Mouse (Mus musculus) midbrain, embryonic 11.5 days (tissue): Measurements from ENCODE around the gene Endou. TPM values are rescaled to one million over a fixed set of nuclear protein-coding genes. Genes with fewer than 3 reads are reported as not detected.

ENCODE experiments used
- ATAC-seq: fragments of 200-750 bp; cut with Nextera tagmentation; 2 replicates; pipeline ENCODE4 v1.8.0; 2017; ENCODE audit warnings: moderate TSS enrichment, moderate library complexity; ENCODE audit not compliant: low FRiP score
- DNase-seq: peaks from one replicate; pipeline ENCODE4 v3.0.0; 2015; ENCODE audit warnings: low spot score; ENCODE audit errors: missing footprints
- H3K27ac ChIP-seq: fragments of 300-500 bp; sonication (generic); 2 replicates; pipeline ENCODE4 v1.5.1; 2014; ENCODE audit warnings: low read depth, low read length
- H3K27me3 ChIP-seq: fragments of 300-500 bp; sonication (generic); 2 replicates; pipeline ENCODE4 v1.6.1; 2014; ENCODE audit warnings: mild to moderate bottlenecking, low read length, moderate library complexity, mixed read lengths; ENCODE audit not compliant: control insufficient read depth, insufficient read depth
- H3K36me3 ChIP-seq: fragments of 300-500 bp; sonication (generic); 2 replicates; pipeline ENCODE4 v1.6.1; 2014; ENCODE audit warnings: mild to moderate bottlenecking, low read length, moderate library complexity, mixed read lengths; ENCODE audit not compliant: control insufficient read depth, insufficient read depth
- H3K4me1 ChIP-seq: fragments of 300-500 bp; sonication (generic); 2 replicates; pipeline ENCODE4 v1.6.1; 2014; ENCODE audit warnings: low read length; ENCODE audit not compliant: control insufficient read depth, insufficient read depth
- H3K4me2 ChIP-seq: fragments of 300-500 bp; sonication (generic); 2 replicates; pipeline ENCODE4 v1.6.1; 2014; ENCODE audit warnings: mild to moderate bottlenecking, moderate library complexity
- H3K4me3 ChIP-seq: fragments of 300-500 bp; sonication (generic); 2 replicates; pipeline ENCODE4 v1.5.1; 2014; ENCODE audit warnings: low read depth, low read length
- H3K9ac ChIP-seq: fragments of 300-500 bp; sonication (generic); 2 replicates; pipeline ENCODE4 v1.6.1; 2014; ENCODE audit warnings: low read length
- H3K9me3 ChIP-seq: fragments of 300-500 bp; sonication (generic); 2 replicates; pipeline ENCODE4 v1.6.1; 2016; ENCODE audit warnings: low read length; ENCODE audit not compliant: control insufficient read depth
- WGBS: fragments of 180-500 bp; shearing (Covaris S2); extraction: QIAGEN DNeasy Blood & Tissue Kit; methylation state at CpG from one replicate; pipeline ENCODE4 v1.1.7; 2014; 5-methylcytosine and 5-hydroxymethylcytosine counted together
- polyA plus RNA-seq: library from polyadenylated mRNA; unstranded; fragments of >200 nt; fragmentation: Nextera tagmentation; extraction: Ambion mirVana; gene quantifications from 2 replicates; pipeline ENCODE4 v1.2.1, GENCODE M21; 2014

Endou gene
- polyA plus RNA-seq, 1 experiment from 2014 or later, result 0.18 TPM

DNA sequence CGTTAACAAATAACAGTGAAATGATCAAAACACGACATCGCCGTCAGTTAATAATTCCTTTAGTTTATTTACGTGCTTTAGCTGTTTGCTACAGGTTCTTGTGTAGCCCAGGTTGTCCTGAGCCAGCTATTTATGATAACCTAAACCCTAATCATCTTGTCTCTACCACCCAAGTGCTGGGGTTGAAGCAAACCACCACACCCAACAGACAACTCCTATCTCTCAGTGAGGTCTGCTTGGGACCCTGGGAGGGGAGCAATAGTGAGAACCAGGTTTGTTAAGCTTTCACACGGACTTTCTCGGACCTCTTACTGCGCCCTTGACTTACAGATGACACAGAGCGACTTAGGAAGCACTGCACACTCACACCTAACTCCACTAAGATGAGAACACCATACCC lies 47.0 kb downstream of the Endou start:
- 94% methylated on average over 9 of the region's 9 CpGs for WGBS
- Histone ChIP-seq H3K4me3 (no peak overlapping the region), H3K27ac (no peak overlapping the region), H3K4me2 (no peak overlapping the region), H3K9ac (no peak overlapping the region), H3K36me3 (peaks cover 16% of the 10 kb centered on the region), H3K9me3 (no peaks in the 10 kb centered on the region), H3K4me1 (no peaks in the 10 kb centered on the region), H3K27me3 (no peaks in the 10 kb centered on the region)
- no peak for DNase-seq
- no peak for ATAC-seq

DNA sequence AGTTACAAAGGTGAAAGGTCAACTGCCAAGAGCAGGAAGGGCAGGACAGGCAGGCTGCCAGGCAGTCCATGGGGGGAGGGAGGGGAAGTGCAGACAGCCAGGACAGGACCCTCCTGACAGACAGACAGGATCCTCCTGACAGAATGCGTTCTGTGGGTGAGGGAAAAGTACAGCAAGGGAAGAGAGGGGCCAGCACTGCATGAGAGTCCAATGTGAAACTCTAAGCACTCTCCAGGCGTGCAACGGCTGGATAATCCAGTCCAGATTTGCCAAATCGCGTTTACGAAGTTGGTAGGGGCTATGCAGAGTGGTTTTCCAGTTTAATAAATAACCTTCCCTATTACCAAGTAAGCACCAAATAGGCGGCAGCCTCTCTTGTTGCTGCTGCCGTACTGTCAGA lies 49.1 kb downstream of the Endou start:
- 93% methylated on average over 8 of the region's 8 CpGs for WGBS
- no peak overlapping the region for H3K9ac ChIP-seq
- ATAC-seq (no peak), DNase-seq (no peak)
- no peaks in the 10 kb centered on the region for H3K4me1 ChIP-seq
- no peaks in the 10 kb centered on the region for H3K27me3 ChIP-seq
- no peak overlapping the region for H3K27ac ChIP-seq
- H3K9me3 ChIP-seq, result no peaks in the 10 kb centered on the region
- H3K4me2 ChIP-seq, result no peak overlapping the region
- no peak overlapping the region for H3K4me3 ChIP-seq
- H3K36me3 ChIP-seq, result peaks cover 21% of the 10 kb centered on the region

DNA sequence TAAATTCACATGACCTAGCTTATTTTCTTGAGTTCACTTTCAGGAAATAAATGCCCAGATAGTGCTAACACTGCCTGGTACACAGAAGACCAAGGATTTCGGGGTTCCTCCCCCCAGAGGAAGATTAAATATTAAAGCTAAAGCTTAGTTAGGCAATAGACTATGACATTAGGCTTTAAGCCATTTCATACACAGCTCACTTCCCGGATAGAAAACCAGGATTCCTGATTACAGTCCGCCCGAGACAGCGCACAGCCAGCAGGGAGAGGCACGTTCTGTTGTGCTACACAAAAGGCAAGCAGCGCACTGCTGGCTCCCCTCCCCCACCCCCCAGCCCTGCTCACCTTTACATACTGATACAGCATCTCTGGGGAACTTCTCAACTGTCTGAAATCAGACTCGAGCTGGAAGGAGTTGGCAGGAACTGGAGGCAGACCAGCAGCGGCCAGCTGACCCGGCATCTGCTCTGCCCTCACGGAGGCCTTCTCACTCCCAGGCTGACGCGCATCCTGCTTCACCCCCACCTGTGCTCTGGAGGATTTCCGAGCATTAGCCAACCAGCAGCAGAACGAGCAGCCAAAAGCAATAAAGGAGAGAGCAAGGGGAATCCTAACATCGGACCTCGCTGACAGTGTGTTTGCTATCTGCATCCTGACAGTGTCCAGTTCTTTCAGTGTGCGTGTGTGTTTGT lies 51.0 kb downstream of the Endou start:
- Histone ChIP-seq H3K4me1 (no peaks in the 10 kb centered on the region), H3K36me3 (peaks cover 23% of the 10 kb centered on the region), H3K9me3 (no peaks in the 10 kb centered on the region), H3K27ac (no peak overlapping the region), H3K4me2 (no peak overlapping the region), H3K27me3 (no peaks in the 10 kb centered on the region), H3K4me3 (no peak overlapping the region), H3K9ac (no peak overlapping the region)
- no peak for ATAC-seq
- WGBS, result 84% methylated on average over 18 of the region's 18 CpGs
- DNase-seq, result no peak

DNA sequence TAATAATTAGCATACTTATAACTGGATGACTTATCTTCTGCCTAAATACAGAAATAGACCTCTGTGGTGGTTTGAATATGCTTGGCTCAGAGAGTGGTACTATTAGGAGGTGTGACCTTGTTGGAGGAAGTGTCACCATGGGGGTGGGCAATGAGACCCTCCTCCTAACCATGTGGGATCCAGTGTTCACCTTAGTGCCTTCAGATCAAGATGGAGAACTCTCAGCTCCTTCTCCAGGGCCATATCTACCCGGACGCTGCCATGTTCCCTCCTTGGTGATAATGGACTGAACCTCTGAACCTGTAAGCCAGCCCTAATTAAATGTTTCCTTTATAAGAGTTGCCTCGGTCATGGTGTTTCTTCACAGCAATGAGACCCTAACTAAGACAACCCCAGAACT lies 53.8 kb downstream of the Endou start:
- ATAC-seq, result no peak
- H3K9ac ChIP-seq, result no peak overlapping the region
- no peak overlapping the region for H3K4me3 ChIP-seq
- H3K4me2 ChIP-seq, result no peak overlapping the region
- WGBS, result 94% methylated on average over 3 of the region's 3 CpGs
- peaks cover 3% of the 10 kb centered on the region for H3K4me1 ChIP-seq
- H3K27ac ChIP-seq, result no peak overlapping the region
- H3K27me3 ChIP-seq, result no peaks in the 10 kb centered on the region
- no peaks in the 10 kb centered on the region for H3K9me3 ChIP-seq
- DNase-seq, result no peak
- peaks cover 18% of the 10 kb centered on the region; the same call in 1 of the 2 replicates for H3K36me3 ChIP-seq

DNA sequence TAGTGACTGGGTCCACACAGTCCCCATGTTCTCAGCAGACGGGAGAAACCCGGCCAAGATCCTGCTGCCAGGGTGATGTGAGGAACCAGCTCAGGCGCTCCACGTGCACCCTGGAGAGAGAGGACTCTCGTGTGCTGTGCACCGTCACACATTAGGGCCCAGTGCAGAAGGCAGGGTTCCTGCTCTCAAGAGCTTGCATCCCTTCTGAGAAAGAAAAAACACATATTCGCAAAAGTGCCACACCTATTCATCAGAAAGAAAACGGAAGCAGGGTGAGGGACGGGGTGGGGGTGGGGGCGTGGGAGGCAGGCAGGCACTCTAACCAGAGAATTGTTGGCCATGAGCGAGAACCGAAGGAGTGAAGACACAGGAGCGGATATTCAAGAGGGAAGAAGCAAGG lies 55.2 kb downstream of the Endou start:
- Histone ChIP-seq H3K4me3 (no peak overlapping the region), H3K9me3 (no peaks in the 10 kb centered on the region), H3K4me2 (no peak overlapping the region), H3K9ac (no peak overlapping the region), H3K27ac (no peak overlapping the region), H3K4me1 (peaks cover 7% of the 10 kb centered on the region), H3K27me3 (no peaks in the 10 kb centered on the region), H3K36me3 (peaks cover 18% of the 10 kb centered on the region; the same call in 1 of the 2 replicates)
- ATAC-seq (no peak), DNase-seq (no peak)
- 94% methylated on average over 13 of the region's 13 CpGs for WGBS

DNA sequence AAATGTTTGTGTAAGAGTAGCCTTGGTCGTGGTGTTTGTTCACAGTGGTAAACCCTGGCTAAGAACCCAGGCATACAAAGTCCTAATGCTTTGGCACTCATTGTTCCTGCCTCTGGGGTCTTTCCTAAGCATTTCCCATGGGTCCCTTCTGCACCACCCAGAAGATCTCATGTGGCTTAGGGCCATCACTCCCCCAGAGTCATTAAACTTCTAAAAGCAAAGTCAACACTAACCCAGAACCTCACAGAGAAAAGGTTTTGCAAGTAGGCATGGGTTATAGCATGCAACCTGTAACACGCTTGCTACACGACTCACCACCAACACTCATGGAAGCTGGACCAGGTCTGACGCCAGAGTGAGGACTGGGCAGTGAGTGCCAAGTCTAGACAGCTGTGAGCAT lies 56.7 kb downstream of the Endou start:
- 96% methylated on average over 4 of the region's 4 CpGs for WGBS
- H3K9ac ChIP-seq, result no peak overlapping the region
- ATAC-seq, result no peak
- no peak for DNase-seq
- H3K27ac ChIP-seq, result no peak overlapping the region
- no peak overlapping the region for H3K4me2 ChIP-seq
- no peaks in the 10 kb centered on the region for H3K27me3 ChIP-seq
- H3K36me3 ChIP-seq, result peaks cover 15% of the 10 kb centered on the region; the same call in 1 of the 2 replicates
- no peak overlapping the region for H3K4me3 ChIP-seq
- H3K9me3 ChIP-seq, result no peaks in the 10 kb centered on the region
- H3K4me1 ChIP-seq, result peaks cover 7% of the 10 kb centered on the region

DNA sequence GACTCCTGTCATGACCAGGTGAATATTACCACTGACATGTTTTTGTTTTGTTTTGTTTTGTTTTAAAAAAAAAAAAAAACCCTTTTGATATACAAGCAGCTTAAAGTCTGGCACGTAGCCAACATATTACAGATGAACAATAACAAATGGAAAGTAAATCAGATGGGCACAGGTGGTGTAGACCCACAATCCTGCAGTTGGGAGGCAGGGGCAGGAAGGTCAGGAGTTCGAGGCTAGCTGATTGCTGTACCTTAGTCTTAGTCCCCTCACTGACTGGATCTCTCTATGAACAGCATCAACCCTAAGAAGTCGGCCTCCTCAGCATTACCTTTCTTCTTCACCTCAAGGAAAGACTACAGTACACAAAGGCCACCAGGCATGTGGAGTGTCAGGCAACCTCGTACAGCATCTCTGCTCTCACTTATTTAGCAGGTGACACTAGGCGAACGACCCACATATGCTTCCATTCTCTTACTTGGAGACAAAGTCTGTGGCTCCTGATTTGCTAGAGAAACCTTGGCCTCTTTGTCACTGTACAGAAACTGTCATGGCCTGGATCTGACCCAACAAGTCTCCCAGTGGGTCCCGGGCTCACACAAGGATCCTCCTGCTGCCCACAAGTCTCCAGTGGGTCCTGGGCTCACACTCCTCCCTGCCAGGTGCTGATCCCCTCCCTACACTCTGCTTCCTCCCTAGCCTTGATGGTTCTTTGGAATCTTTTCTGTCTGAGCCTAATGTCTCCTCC lies 57.7 kb downstream of the Endou start:
- no peak for ATAC-seq
- Histone ChIP-seq H3K4me1 (peaks cover 7% of the 10 kb centered on the region), H3K36me3 (peaks cover 15% of the 10 kb centered on the region; the same call in 1 of the 2 replicates), H3K9me3 (no peaks in the 10 kb centered on the region), H3K27ac (no peak overlapping the region), H3K9ac (no peak overlapping the region), H3K4me3 (no peak overlapping the region), H3K27me3 (no peaks in the 10 kb centered on the region), H3K4me2 (no peak overlapping the region)
- 94% methylated on average over 7 of the region's 7 CpGs for WGBS
- no peak for DNase-seq

DNA sequence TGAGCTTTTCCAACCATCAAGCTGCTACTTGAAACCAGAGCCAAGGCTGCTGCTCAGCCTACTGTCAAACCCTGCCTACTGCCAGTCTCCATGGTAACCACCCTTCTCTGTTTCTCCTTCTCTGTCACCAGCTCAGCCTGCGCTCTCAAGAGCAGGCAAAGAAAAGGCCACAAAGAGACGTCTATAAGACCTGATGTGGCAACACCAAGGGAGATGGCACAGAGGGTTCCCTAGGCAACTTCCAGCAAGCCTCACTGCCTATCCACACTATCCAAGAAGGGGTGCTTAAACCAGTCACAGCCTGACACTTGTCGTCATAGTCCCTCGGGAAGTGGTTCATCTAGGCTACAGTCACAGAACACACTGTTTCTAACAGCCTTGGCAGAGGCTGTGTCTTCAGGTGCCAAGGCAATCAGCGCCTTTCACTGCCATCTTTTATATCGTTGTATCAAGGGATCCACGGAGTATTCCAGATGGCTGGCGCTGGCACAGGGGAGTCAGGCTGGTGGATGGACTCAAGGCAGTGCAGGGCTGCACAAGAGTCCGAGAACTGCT lies 58.9 kb downstream of the Endou start:
- Histone ChIP-seq H3K9ac (no peak overlapping the region), H3K36me3 (peaks cover 7% of the 10 kb centered on the region; the same call in 1 of the 2 replicates), H3K4me2 (no peak overlapping the region), H3K9me3 (no peaks in the 10 kb centered on the region), H3K4me1 (peaks cover 12% of the 10 kb centered on the region), H3K4me3 (no peak overlapping the region), H3K27ac (0 out of 2 replicates have a peak overlapping the region, but pooled peaks have one; percentile 25), H3K27me3 (no peaks in the 10 kb centered on the region)
- 67% methylated on average over 9 of the region's 9 CpGs for WGBS
- peak; percentile 69 for ATAC-seq
- no peak for DNase-seq

DNA sequence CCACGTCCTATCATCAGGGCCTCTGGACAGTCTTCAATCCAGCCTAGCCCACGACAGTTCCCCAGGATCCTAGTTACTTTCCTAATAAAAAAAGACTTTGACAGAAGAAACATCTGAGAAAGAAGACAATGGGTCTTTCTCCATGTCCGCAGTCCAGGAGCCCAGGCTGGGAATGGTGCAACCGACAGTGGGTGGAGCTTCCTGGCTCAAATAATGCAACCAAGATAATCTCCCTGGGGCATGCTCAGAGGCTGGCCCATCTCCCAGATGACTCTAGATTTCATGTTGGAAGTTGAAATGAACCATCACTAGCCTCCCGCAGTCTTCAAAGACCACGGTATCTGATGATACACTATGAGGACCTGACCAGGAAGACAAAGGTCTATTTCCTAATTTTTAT lies 60.6 kb downstream of the Endou start:
- Histone ChIP-seq H3K9ac (no peak overlapping the region), H3K27ac (no peak overlapping the region), H3K9me3 (no peaks in the 10 kb centered on the region), H3K4me2 (no peak overlapping the region), H3K27me3 (no peaks in the 10 kb centered on the region), H3K4me3 (no peak overlapping the region), H3K36me3 (no peaks in the 10 kb centered on the region), H3K4me1 (peaks cover 12% of the 10 kb centered on the region)
- ATAC-seq, result no peak
- WGBS, result 82% methylated on average over 6 of the region's 6 CpGs
- no peak for DNase-seq
